Mouse (Mus musculus): ENCODE data around the gene Ypel4.

Gene Ypel4

DNA sequence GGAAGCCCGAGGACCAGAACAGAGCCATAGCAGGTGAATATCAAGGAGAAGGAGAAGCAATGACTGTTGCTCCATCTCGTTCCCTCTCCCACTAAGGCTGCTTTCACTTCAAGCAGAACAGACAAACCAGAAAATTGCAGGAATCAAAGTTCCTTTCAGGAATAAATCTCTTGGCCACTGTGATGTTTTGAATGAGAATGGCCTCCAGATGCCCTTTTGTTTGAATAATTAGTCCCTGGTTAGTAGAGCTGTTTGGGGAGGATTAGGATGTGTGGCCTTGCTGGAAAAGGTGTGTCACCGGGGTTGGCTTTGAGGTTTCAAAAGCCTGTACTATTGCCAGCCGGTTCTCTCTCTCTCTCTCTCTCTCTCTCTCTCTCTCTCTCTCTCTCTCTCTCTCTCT, 28.4 kb downstream of the Ypel4 start:
- DNase-seq: no peak

DNA sequence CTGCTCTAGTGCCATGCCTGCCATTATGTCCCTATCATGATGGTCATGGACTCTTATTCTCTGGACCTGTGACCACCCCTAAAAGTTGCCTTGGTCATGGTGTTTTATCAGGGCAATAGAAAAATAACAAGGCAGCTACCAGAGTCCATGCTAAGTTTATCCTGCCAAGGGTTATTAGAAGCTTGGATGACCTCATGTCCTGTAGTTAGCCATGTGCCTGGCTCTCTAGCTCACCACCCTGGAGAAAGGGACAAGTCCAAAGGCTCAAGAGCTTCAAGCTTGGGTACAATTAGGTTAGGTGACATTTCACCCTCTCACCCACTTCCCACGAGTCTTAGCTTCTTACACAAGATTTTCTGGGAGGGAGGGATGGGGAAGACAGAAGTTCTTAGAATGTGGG, 29.0 kb downstream of the Ypel4 start:
- no peak for DNase-seq

DNA sequence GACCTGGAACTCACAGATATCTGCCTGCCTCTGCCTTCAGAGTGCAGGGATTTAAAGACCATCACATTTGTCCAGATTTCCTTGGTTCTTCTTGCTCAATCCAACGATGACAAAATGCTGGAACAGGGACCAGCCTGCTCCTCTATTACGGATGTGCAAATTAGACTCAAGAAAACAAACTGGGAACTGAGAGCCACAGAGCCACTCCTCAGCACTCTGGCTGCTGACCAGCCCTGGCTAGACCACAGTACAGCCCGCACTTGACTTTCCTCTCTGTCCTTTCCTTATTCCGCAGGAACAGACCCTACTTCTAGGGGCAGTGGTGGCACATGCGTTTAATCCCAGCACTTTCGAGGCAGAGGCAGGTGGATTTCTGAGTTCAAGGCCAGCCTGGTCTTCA, 36.6 kb downstream of the Ypel4 start:
- DNase-seq: peak; percentile 98

DNA sequence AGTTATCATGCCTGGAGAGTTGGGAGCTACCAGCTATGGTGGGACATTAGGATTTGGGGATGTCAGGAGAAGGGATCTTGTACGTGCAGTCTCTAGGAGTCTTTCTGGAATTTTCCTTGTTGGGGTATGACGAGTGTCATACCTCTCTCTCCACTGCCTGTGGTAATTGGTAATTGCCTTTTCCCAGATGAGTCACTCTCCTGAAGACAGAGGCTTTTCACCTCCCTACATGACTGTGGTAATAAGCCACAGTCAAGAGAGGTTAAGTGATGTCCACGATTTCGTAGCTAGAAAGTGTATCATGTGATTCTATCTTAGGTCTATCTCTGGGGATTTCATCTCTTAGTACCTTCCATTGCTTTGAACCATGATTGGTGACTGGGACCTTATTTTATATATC, 38.6 kb downstream of the Ypel4 start:
- DNase-seq: no peak

DNA sequence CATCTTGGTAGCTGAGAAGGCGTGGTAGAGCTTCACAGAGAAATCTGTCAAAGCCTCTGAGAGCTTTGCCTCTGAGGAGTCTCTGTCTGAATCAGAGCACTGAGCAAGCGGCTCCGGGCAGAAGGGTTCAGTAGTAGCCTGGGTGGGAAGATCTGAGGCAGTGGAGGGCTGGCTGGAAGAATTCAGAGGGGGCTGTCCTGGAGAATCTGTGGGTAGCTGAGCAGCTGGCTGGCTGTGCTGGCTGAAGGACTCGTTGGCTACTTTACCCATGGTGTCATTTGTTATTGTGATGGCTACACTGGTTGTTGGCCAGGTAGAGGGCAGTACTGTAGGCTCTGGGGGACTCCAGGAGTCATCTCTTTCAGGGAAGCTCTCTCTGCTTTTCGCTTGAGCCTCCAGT, 39.3 kb downstream of the Ypel4 start:
- DNase-seq: peak; percentile 94

DNA sequence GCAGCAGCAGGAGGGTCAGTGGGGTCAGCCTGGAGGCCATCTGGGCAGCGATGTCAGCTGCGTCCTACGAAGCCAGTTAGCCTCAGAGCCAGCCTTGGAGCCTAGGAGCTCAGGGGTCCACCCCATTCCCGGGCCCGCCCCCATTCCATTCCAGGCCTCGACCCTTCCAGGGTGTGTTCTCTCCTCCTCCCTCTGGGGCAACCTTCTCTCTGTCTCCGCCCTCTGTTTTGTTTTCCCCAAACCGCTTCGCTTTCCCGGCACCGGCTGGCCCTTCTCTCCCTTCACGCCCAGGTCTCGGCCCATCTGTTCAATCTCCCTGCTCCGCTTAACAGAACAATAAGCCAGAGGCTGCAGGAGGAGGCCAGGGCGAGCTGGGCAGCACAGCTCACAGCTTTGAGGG, 40.9 kb downstream of the Ypel4 start:
- peak; percentile 99 for DNase-seq

DNA sequence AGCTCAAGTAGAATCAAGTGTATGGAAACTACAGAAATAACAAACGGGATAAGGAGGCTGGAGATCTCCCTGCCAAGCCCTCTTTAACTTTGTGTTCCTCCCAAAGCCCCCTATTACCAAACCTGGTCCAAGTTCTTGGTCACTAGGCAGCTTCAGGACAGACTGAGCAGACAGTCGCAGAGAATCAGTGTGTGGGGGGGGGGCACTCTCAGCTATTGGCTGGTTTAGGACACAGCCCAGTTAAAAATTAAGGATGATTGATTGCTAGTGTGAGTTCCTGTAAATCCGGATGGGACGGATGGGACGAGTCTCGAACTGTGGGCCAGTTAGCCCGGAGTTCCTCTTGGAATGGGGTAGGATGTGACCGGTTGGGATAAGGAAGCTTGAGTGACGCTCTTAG, 41.4 kb downstream of the Ypel4 start, which contains the start of gene Serping1:
TSS of gene Serping1 (minus strand) at position 204 of the 400 bp plus-strand sequence.
- DNase-seq: no peak

DNA sequence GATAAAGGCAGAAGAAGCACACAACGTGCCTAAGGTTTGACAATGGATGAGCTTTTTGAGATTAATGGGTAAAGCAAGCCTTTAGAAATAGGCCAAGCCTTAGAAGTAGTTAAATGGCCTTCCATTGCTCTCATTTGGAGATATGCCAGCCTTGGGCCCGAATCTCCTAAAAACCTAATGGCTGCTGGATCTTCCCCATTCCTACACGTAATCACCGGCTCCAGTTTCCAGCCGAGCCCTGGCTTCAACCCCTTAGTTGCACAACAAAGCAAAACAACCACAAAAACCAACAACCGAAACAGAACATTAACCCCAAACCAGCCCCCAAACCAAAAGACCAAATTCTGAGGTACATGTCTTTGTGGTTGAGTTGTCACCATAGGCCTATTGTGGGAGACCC, 41.8 kb downstream of the Ypel4 start:
- peak; percentile 95 for DNase-seq

DNA sequence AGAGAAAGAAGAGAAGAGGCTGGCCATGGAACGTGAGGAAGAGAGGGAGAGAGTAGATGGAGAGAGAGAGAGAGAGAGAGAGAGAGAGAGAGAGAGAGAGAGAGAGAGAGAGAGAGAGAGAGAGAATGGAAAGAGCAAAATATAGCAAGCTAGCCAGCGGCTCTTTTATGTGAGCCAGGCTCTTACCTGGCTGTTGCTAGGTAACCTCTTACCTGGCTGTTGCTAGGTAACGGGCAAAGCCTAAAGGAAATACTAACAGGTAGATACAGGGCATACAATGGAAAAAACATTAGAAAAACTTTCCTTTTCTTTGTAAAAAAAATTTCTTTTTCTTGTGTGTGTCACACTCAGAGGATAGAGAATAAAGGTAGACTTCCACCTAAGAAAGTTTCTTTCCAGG, 43.8 kb downstream of the Ypel4 start:
- no peak for DNase-seq

DNA sequence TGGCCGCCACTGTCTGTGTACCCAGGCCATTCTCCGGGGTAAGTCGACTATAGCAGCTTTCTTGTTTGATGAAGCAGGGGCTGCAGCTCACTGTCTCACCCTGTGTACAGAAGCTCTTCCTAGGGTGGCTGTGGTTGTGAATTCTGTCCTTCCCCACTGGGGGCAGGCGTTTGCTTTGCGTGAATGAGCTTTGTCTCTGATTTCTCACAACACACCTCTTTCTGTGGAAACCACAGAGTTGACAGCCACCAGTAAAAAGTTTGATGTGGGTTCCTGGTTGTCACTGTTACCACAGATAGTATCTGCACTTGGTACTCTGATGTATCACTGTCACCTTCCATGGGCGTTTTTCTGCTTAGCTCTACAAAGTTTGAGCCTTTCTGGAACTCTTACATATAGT, 45.4 kb downstream of the Ypel4 start:
- no peak for DNase-seq

DNA sequence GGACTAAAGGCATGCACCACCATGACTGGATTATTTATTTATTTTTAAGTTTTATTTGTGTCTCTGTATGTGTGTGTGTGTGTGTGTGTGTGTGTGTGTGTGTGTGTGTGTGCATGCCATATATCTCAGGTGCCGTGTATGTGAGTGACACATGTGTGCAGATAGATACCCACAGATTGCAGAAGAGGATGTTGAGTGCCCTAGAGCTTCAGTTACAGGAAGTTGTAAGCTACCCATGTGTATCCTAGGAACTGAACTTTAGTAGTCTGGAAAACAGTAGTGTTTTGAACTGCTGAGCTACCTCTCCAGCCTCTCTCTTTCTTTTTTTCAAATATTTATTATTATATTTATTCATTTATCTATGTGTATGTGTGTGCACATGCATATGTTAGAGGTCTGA, 49.5 kb downstream of the Ypel4 start:
- DNase-seq: no peak

DNA sequence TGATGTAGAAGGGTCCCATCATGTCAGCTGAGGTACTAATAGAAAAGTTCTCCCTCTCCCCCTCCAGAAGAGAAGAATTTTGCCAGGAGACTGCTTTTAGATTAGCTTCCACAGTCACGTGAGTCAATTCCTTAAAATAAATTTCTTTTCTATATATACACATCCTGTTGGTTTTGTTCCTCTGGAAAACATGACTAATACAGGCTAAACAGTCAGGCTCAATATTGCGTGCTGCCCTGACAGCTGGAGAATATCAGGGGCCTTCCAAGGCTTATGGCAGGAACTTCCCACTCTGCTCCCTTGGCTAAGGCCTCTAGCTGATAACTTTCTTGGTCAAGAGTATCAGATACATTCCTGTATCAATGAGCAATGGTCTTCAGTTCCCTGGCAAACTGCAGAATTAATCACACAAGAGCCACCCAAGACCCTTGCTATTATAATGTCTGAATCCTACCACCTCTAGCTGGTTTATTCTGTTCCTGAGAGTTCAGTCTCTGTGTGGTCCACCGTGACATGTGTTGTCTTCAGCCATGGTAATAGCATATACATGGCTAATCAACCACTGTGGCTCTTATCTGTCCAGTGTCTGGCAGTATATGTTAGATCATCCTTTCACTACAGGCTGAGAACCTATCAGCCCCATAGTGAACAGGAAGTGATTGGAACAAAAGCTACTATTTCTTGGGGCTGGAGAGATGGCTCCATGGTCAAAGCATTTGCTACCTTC, 50.1 kb downstream of the Ypel4 start:
- DNase-seq: peak; percentile 97
